Mouse (Mus musculus) adipocyte (in vitro differentiated cells): ENCODE data around the gene Ifnk.

ENCODE experiments used
- DNase-seq: peaks from one replicate; pipeline ENCODE4 v3.0.0-alpha.2; 2016; ENCODE audit warnings: low spot score

Gene Ifnk

GRCm38 (mm10) chr4:35151756-35152155, at the start of gene Ifnk:
Gene Ifnk, plus strand, starts transcription at chr4:35152056.
- no peak for DNase-seq

GRCm38 (mm10) chr4:35105115-35105773, 46.6 kb upstream of the Ifnk start:
- no peak for DNase-seq

- no peak for DNase-seq
Observed at GRCm38 (mm10) chr4:35112452-35112851, 39.4 kb upstream of the Ifnk start.

GRCm38 (mm10) chr4:35113516-35114248, 38.2 kb upstream of the Ifnk start:
- DNase-seq: no peak

GRCm38 (mm10) chr4:35114950-35115349, 36.9 kb upstream of the Ifnk start:
- DNase-seq: no peak

- DNase-seq: no peak
Observed at GRCm38 (mm10) chr4:35115933-35116332, 35.9 kb upstream of the Ifnk start.

- no peak for DNase-seq
Observed at GRCm38 (mm10) chr4:35117144-35117543, 34.7 kb upstream of the Ifnk start.

- DNase-seq: no peak
Observed at GRCm38 (mm10) chr4:35118851-35119250, 33.0 kb upstream of the Ifnk start.

- DNase-seq: no peak
Observed at GRCm38 (mm10) chr4:35120159-35120558, 31.7 kb upstream of the Ifnk start.

- no peak for DNase-seq
Observed at GRCm38 (mm10) chr4:35120575-35120974, 31.3 kb upstream of the Ifnk start.

GRCm38 (mm10) chr4:35121060-35121459, 30.8 kb upstream of the Ifnk start:
- DNase-seq: no peak

- DNase-seq: no peak
Observed at GRCm38 (mm10) chr4:35123087-35123486, 28.8 kb upstream of the Ifnk start.

GRCm38 (mm10) chr4:35124027-35124426, 27.8 kb upstream of the Ifnk start:
- DNase-seq: no peak

- no peak for DNase-seq
Observed at GRCm38 (mm10) chr4:35125299-35125777, 26.5 kb upstream of the Ifnk start.

GRCm38 (mm10) chr4:35126776-35127175, 25.1 kb upstream of the Ifnk start:
- DNase-seq: no peak

- no peak for DNase-seq
Observed at GRCm38 (mm10) chr4:35127759-35128158, 24.1 kb upstream of the Ifnk start.

- no peak for DNase-seq
Observed at GRCm38 (mm10) chr4:35130411-35130948, 21.4 kb upstream of the Ifnk start.

GRCm38 (mm10) chr4:35131592-35131991, 20.3 kb upstream of the Ifnk start:
- no peak for DNase-seq

GRCm38 (mm10) chr4:35133411-35133810, 18.4 kb upstream of the Ifnk start:
- no peak for DNase-seq

GRCm38 (mm10) chr4:35134846-35135611, 16.8 kb upstream of the Ifnk start:
- no peak for DNase-seq

GRCm38 (mm10) chr4:35135806-35136205, 16.1 kb upstream of the Ifnk start:
- DNase-seq: no peak

- no peak for DNase-seq
Observed at GRCm38 (mm10) chr4:35136996-35137395, 14.9 kb upstream of the Ifnk start.
